Mouse (Mus musculus) layer of hippocampus, adult 2 months (tissue): ENCODE measurements around the gene Gm8677. TPM values are rescaled to one million over a fixed set of nuclear protein-coding genes. Genes with fewer than 3 reads are reported as not detected.
"Not testable (repeated sequence)": the region's sequence is repeated elsewhere in the genome, so short reads cannot be mapped to it uniquely, and the experiment has no call there.

Experiments
- DNase-seq, 2 experiments: peaks; one replicate each; pipeline ENCODE4 v3.0.0; 2022; ENCODE audit warnings: low spot score in 2 of 2
- H3K27ac ChIP-seq: fragments of 200-600 bp; 2 replicates; pipeline ENCODE4 v1.8.1; 2022
- H3K4me3 ChIP-seq: fragments of 200-600 bp; 2 replicates; pipeline ENCODE4 v1.8.1; 2022; ENCODE audit warnings: mild to moderate bottlenecking
- long read RNA-seq, 2 experiments: library from polyadenylated mRNA; stranded (forward); transcript quantifications; one replicate each; pipeline ENCODE4 v2.0.0; 2021; ENCODE audit warnings: borderline mapping rate in 2 of 2
- total RNA-seq, 2 experiments: library from RNA; stranded (reverse); gene quantifications; 2 replicates each; pipeline ENCODE4 v1.2.3; 2021

Gene Gm8677
- not detected for total RNA-seq
- long read RNA-seq, experiment 1 = 0 reads
- long read RNA-seq, experiment 2 = 0 reads

GRCm38 (mm10) chr7:22534787-22535186 is at the start of gene Gm8677:
TSS of gene Gm8677 (minus strand) at chr7:22534887.
- DNase-seq, H3K4me3 ChIP-seq, H3K27ac ChIP-seq: not testable (repeated sequence)

GRCm38 (mm10) chr7:22565243-22565642 is 30.6 kb upstream of the Gm8677 start, which contains the start of gene Gm4201:
TSS of gene Gm4201 (minus strand) at chr7:22565343.
- H3K4me3 ChIP-seq, DNase-seq, H3K27ac ChIP-seq: not testable (repeated sequence)

- H3K4me3 ChIP-seq, DNase-seq, H3K27ac ChIP-seq: not testable (repeated sequence)
Measured at GRCm38 (mm10) chr7:22522667-22523066, 12.0 kb downstream of the Gm8677 start, which contains the start of gene Vmn1r152. TSS of gene Vmn1r152 (plus strand) at chr7:22522967.

GRCm38 (mm10) chr7:22499578-22499977 is 35.1 kb downstream of the Gm8677 start, which contains the start of gene Vmn1r151:
TSS of gene Vmn1r151 (minus strand) at chr7:22499678.
- H3K27ac ChIP-seq, DNase-seq, H3K4me3 ChIP-seq: not testable (repeated sequence)

Other genes with a start within 250 kb of the Gm8677 start
- gene Gm4187, start 205.2 kb downstream of the Gm8677 start, total RNA-seq = not detected
- gene Gm8660, start 163.8 kb downstream of the Gm8677 start, total RNA-seq = not detected
- gene Vmn1r148, start 121.3 kb downstream of the Gm8677 start, total RNA-seq = not detected
- gene Vmn1r149, start 96.7 kb downstream of the Gm8677 start, total RNA-seq = not detected
- gene Gm10665, start 70.8 kb downstream of the Gm8677 start, total RNA-seq = not detected
- gene Vmn1r151, start 35.2 kb downstream of the Gm8677 start, total RNA-seq = not detected
- gene Vmn1r152, start 11.9 kb downstream of the Gm8677 start, total RNA-seq = not detected
- not detected for gene Gm4201, start 30.5 kb upstream of the Gm8677 start, total RNA-seq
- gene Gm4565, start 53.2 kb upstream of the Gm8677 start, total RNA-seq = not detected
- gene Vmn1r155, start 123.1 kb upstream of the Gm8677 start, total RNA-seq = not detected
- not detected for gene Gm8693, start 157.4 kb upstream of the Gm8677 start, total RNA-seq
- not detected for gene Gm4567, start 184.8 kb upstream of the Gm8677 start, total RNA-seq
- gene Vmn1r157, start 226.8 kb upstream of the Gm8677 start, total RNA-seq = not detected